Mouse (Mus musculus) spleen, adult 2 months (tissue): ENCODE measurements around the gene Fgfr2. TPM values are rescaled to one million over a fixed set of nuclear protein-coding genes. Genes with fewer than 3 reads are reported as not detected.

ENCODE experiments used
- DNase-seq, 2 experiments: peaks; one replicate each; pipeline versions ENCODE4 v3.0.0 to v3.0.0-alpha.2; 2012 to 2021; ENCODE audit warnings: low spot score in 2 of 2, low read depth in 1 of 2
- H3K27ac ChIP-seq: fragments of 200-500 bp; 2 replicates; pipeline ENCODE4 v1.5.1; 2012; ENCODE audit warnings: low read length, inconsistent platforms; ENCODE audit not compliant: insufficient read depth
- H3K27me3 ChIP-seq: fragments of 200-500 bp; 2 replicates; pipeline ENCODE4 v1.6.1; 2012; ENCODE audit warnings: mild to moderate bottlenecking, moderate library complexity, low read length, inconsistent platforms; ENCODE audit not compliant: control insufficient read depth, insufficient read depth
- H3K36me3 ChIP-seq: fragments of 200-500 bp; 2 replicates; pipeline ENCODE4 v1.6.1; 2012; ENCODE audit warnings: mild to moderate bottlenecking, low read length, inconsistent platforms; ENCODE audit not compliant: control insufficient read depth, insufficient read depth
- H3K4me1 ChIP-seq: fragments of 200-500 bp; 2 replicates; pipeline ENCODE4 v1.6.1; 2011; ENCODE audit warnings: inconsistent platforms; ENCODE audit not compliant: control insufficient read depth, insufficient read depth, insufficient read length
- H3K4me3 ChIP-seq: fragments of 200-500 bp; 2 replicates; pipeline ENCODE4 v1.5.1; 2011; ENCODE audit warnings: mild to moderate bottlenecking, inconsistent platforms; ENCODE audit not compliant: insufficient read depth, insufficient read length; ENCODE audit errors: extremely low read depth
- CTCF ChIP-seq: fragments of 200-500 bp; IDR thresholded peaks from 2 replicates; pipeline ENCODE4 v1.5.1; 2011; ENCODE audit warnings: mild to moderate bottlenecking, inconsistent platforms; ENCODE audit not compliant: insufficient read depth, insufficient read length, insufficient replicate concordance; ENCODE audit errors: extremely low read depth
- POLR2A ChIP-seq: fragments of 200-500 bp; IDR thresholded peaks from 2 replicates; pipeline ENCODE4 v1.6.1; 2011; ENCODE audit warnings: low read depth, low read length, inconsistent platforms
- WGBS: fragments of 180-500 bp; shearing (Covaris S2); methylation state at CpG from one replicate; pipeline ENCODE4 v1.1.7; 2018; 5-methylcytosine and 5-hydroxymethylcytosine counted together
- polyA plus RNA-seq: library from polyadenylated mRNA; depleted of rRNA; stranded (reverse); fragments of >200 nt; gene quantifications from 2 replicates; pipeline ENCODE4 v1.2.3, GENCODE M21; 2012

Gene Fgfr2
- polyA plus RNA-seq, 1 experiment: 1.6 TPM

- Histone ChIP-seq H3K4me3 (no peak overlapping the region), H3K27ac (no peak overlapping the region), H3K36me3 (no peaks in the 10 kb centered on the region), H3K4me1 (no peaks in the 10 kb centered on the region), H3K27me3 (no peaks in the 10 kb centered on the region)
- no peak for DNase-seq
- WGBS: 85% methylated on average over 4 of the region's 4 CpGs
- no peak for TF ChIP-seq CTCF
- no peak for TF ChIP-seq POLR2A
Measured at GRCm38 (mm10) chr7:130219844-130220243, 2903.3 kb downstream of the Fgfr2 start.

- WGBS: 68% methylated on average over 4 of the region's 4 CpGs
- TF ChIP-seq CTCF (no peak), POLR2A (no peak)
- no peak overlapping the region for H3K27ac ChIP-seq
- H3K27me3 ChIP-seq: no peaks in the 10 kb centered on the region
- no peak for DNase-seq
- no peak overlapping the region for H3K4me3 ChIP-seq
- no peaks in the 10 kb centered on the region for H3K4me1 ChIP-seq
- no peaks in the 10 kb centered on the region for H3K36me3 ChIP-seq
Measured at GRCm38 (mm10) chr7:130216272-130216671, 2906.9 kb downstream of the Fgfr2 start.

- TF ChIP-seq CTCF: no peak
- no peak for TF ChIP-seq POLR2A
- no peak for DNase-seq
- WGBS: 61% methylated on average over 21 of the region's 21 CpGs
- Histone ChIP-seq H3K4me3 (no peak overlapping the region), H3K27ac (no peak overlapping the region), H3K27me3 (no peaks in the 10 kb centered on the region), H3K4me1 (no peaks in the 10 kb centered on the region), H3K36me3 (no peaks in the 10 kb centered on the region)
Measured at GRCm38 (mm10) chr7:130215348-130216252, 2907.6 kb downstream of the Fgfr2 start.

GRCm38 (mm10) chr7:130213156-130213555 lies 2910.0 kb downstream of the Fgfr2 start:
- Histone ChIP-seq H3K4me1 (no peaks in the 10 kb centered on the region), H3K27ac (no peak overlapping the region), H3K27me3 (no peaks in the 10 kb centered on the region), H3K4me3 (no peak overlapping the region), H3K36me3 (no peaks in the 10 kb centered on the region)
- no peak for DNase-seq
- 89% methylated on average over 5 of the region's 5 CpGs for WGBS
- no peak for TF ChIP-seq POLR2A
- no peak for TF ChIP-seq CTCF

- TF ChIP-seq POLR2A (no peak), CTCF (no peak)
- H3K27ac ChIP-seq: no peak overlapping the region
- WGBS: 84% methylated on average over 5 of the region's 5 CpGs
Measured at GRCm38 (mm10) chr7:130211411-130211810, 2911.7 kb downstream of the Fgfr2 start.

GRCm38 (mm10) chr7:130208601-130209000 lies 2914.5 kb downstream of the Fgfr2 start:
- Histone ChIP-seq H3K27ac (no peak overlapping the region), H3K36me3 (no peaks in the 10 kb centered on the region), H3K27me3 (no peaks in the 10 kb centered on the region), H3K4me1 (no peaks in the 10 kb centered on the region), H3K4me3 (no peak overlapping the region)
- WGBS: 90% methylated on average over 4 of the region's 4 CpGs
- DNase-seq: no peak
- TF ChIP-seq CTCF (no peak), POLR2A (no peak)

More at GRCm38 (mm10) chr7:130211411-130211810, 2911.7 kb downstream of the Fgfr2 start:
- Histone ChIP-seq H3K27me3 (no peaks in the 10 kb centered on the region), H3K4me1 (no peaks in the 10 kb centered on the region), H3K4me3 (no peak overlapping the region), H3K36me3 (no peaks in the 10 kb centered on the region)
- DNase-seq: no peak

GRCm38 (mm10) chr7:130206181-130206582 lies 2917.0 kb downstream of the Fgfr2 start:
- WGBS: 69% methylated on average over 6 of the region's 6 CpGs
- TF ChIP-seq POLR2A: no peak
- no peak for TF ChIP-seq CTCF
- H3K4me1 ChIP-seq: no peaks in the 10 kb centered on the region
- DNase-seq: no peak
- no peak overlapping the region for H3K4me3 ChIP-seq
- no peaks in the 10 kb centered on the region for H3K27me3 ChIP-seq
- no peak overlapping the region for H3K27ac ChIP-seq
- no peaks in the 10 kb centered on the region for H3K36me3 ChIP-seq
